Mouse (Mus musculus): ENCODE measurements around the gene Atp2a2. TPM values are rescaled to one million over a fixed set of nuclear protein-coding genes. Genes with fewer than 3 reads are reported as not detected.

Gene Atp2a2
- polyA plus RNA-seq, 1 experiment from 2014 or later, result 33.6 TPM

DNA sequence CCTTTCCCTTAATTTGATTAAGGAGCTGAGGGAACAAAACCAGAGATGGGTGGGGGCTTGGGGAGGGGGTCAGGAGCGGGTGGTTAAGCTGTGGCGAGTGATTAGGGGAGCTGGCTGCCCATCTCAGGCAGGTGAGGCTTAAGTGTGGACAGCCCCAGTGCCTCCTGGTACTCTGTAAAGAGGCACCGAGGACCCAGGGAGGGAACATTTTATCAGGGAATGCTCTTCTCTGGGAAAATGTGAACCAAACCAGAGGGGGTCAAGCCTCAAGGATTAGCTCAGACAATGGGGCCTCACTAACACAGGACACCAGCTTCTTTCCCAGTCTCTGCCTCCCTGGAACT is 19.1 kb upstream of the Atp2a2 start:
- Histone ChIP-seq H3K9me3 (ENCODE audit: low read length) (no peaks in the 10 kb centered on the region), H3K36me3 (ENCODE audit: insufficient read depth, low read length) (no peaks in the 10 kb centered on the region), H3K9ac (replicated peaks; ENCODE audit: low read length) (no peak overlapping the region), H3K27me3 (ENCODE audit: insufficient read depth, low read length) (no peaks in the 10 kb centered on the region), H3K4me2 (replicated peaks; ENCODE audit: low read depth, low read length) (no peak overlapping the region), H3K4me1 (ENCODE audit: insufficient read depth, low read length) (peaks cover 27% of the 10 kb centered on the region), H3K27ac (ENCODE audit: low read length) (no peak overlapping the region), H3K4me3 (ENCODE audit: low read length) (no peak overlapping the region)
- 59% methylated on average over 3 of the region's 3 CpGs for WGBS
- no peak for ATAC-seq (ENCODE audit: low FRiP score, low TSS enrichment)

DNA sequence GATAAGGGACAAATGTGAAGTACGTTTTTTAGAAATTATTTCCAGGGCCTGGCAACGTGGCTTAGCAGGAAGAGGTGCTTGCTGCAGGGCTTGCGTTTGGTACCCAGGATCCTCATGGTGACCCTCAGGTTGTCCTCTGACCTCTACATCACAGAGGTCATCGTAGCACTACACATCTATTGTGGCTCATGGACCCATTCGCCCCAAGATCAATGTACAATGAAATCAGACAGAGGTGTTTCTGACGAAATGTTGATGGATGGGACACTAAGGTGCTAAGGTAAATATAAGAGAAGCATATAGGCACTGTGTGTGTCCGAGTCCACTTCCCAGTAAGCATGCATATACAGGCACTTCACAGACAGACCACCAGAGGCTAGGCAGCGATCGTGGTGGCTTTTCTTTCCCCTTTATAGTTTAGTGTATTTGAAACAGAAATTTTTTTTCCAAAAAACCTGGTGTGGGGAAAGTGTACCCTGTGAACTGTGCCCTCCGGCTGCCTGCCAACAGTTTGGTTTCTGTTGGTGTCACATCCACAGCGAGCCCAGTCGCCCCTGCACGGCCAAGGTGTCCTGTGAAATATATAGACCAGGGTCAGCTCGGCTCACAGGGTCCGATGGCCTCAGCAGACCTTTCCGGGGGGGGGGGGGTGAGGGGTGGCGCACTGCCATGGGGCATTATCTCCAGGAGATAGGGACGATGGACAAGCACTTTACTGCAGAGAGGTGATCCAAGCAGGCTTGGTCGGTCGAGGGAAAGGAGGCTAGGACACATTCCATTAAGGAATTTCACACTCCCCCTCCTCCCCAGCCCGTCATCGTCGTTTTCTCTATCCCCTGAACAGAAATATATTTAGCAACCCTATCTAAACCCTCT is 18.5 kb upstream of the Atp2a2 start:
- Histone ChIP-seq H3K4me3 (ENCODE audit: low read length) (no peak overlapping the region), H3K9me3 (ENCODE audit: low read length) (no peaks in the 10 kb centered on the region), H3K27ac (ENCODE audit: low read length) (no peak overlapping the region), H3K27me3 (ENCODE audit: insufficient read depth, low read length) (no peaks in the 10 kb centered on the region), H3K9ac (replicated peaks; ENCODE audit: low read length) (no peak overlapping the region), H3K36me3 (ENCODE audit: insufficient read depth, low read length) (no peaks in the 10 kb centered on the region), H3K4me2 (replicated peaks; ENCODE audit: low read depth, low read length) (no peak overlapping the region), H3K4me1 (ENCODE audit: insufficient read depth, low read length) (peaks cover 27% of the 10 kb centered on the region)
- WGBS, result 42% methylated on average over 23 of the region's 23 CpGs
- ATAC-seq (ENCODE audit: low FRiP score, low TSS enrichment), result no peak

DNA sequence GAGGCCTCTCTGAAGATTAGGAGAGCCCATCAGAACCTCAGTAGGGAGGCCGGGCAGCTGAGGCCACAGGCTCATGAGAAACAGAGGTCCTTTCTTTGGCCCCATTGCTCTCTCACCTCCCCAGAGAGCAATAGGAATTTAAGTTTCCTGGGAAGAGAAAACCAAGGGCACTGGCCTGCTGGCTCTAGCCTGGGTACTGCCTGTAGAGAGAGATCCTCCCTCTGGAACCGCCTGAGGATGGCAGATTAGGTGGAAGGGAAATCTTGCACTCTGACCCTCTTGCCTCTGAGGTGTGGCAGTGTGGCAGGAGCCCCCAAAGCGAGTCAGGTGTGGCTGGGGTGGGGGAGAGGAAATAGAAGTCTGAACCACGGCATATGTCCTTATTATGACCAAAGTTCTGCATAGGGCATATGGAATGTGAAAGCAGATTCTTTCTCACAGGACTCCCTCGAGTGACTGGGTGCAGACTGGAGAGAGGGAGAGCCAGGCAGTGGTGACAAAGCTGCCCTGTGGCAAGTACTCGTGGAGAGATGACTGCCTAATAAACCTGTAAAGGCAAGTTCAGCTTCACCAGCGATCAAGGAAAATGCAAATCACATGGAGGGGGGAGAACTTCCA is 17.1 kb upstream of the Atp2a2 start:
- no peak for ATAC-seq (ENCODE audit: low FRiP score, low TSS enrichment)
- Histone ChIP-seq H3K9me3 (ENCODE audit: low read length) (no peaks in the 10 kb centered on the region), H3K36me3 (ENCODE audit: insufficient read depth, low read length) (no peaks in the 10 kb centered on the region), H3K4me3 (ENCODE audit: low read length) (no peak overlapping the region), H3K4me1 (ENCODE audit: insufficient read depth, low read length) (peaks cover 23% of the 10 kb centered on the region), H3K27me3 (ENCODE audit: insufficient read depth, low read length) (no peaks in the 10 kb centered on the region), H3K9ac (replicated peaks; ENCODE audit: low read length) (no peak overlapping the region), H3K4me2 (replicated peaks; ENCODE audit: low read depth, low read length) (no peak overlapping the region), H3K27ac (ENCODE audit: low read length) (no peak overlapping the region)
- 28% methylated on average over 7 of the region's 7 CpGs for WGBS

DNA sequence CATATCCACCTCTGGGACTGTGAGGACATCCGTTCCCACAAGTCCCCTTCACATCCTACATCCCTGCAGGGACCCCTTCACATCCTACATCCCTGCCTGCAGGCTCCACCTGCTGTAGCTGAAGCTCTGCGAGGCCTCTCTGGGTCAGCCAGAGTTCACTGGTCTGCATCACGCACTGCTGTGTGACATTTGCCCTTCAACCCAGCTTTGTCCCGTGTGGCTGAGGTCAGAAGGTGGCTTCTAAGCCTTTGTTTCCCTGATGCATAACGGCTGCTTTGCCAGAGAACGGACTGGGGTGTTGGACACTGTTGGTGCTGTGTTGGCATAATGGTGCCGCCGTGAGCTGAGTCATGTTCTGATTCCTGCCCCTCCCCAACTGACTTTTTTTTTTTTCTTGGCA is 16.2 kb upstream of the Atp2a2 start:
- Histone ChIP-seq H3K27ac (ENCODE audit: low read length) (no peak overlapping the region), H3K4me1 (ENCODE audit: insufficient read depth, low read length) (peaks cover 30% of the 10 kb centered on the region), H3K36me3 (ENCODE audit: insufficient read depth, low read length) (no peaks in the 10 kb centered on the region), H3K9ac (replicated peaks; ENCODE audit: low read length) (no peak overlapping the region), H3K4me2 (replicated peaks; ENCODE audit: low read depth, low read length) (no peak overlapping the region), H3K4me3 (ENCODE audit: low read length) (no peak overlapping the region), H3K9me3 (ENCODE audit: low read length) (no peaks in the 10 kb centered on the region), H3K27me3 (ENCODE audit: insufficient read depth, low read length) (no peaks in the 10 kb centered on the region)
- ATAC-seq (ENCODE audit: low FRiP score, low TSS enrichment), result no peak
- WGBS, result 31% methylated on average over 8 of the region's 8 CpGs

DNA sequence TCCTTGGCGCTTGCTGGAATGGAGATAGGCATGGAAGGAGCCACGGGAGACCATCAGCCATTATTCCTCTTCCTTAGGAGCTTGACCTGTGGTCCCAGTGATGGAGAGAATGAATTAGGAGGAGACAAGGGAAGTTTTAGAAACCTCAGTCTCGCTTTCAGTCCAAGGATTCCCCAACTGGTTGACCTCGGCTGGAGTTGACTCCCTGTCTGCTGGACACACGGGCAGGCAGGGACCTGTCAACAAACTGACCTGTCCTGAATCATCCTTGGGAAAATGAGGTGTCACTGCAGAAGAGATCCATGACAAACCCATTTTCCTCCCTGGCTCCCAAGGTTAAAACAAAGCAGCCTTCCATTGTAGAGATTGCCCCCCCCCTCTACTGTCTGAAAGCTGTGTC is 14.9 kb upstream of the Atp2a2 start:
- Histone ChIP-seq H3K27me3 (ENCODE audit: insufficient read depth, low read length) (no peaks in the 10 kb centered on the region), H3K27ac (ENCODE audit: low read length) (no peak overlapping the region), H3K9ac (replicated peaks; ENCODE audit: low read length) (no peak overlapping the region), H3K4me1 (ENCODE audit: insufficient read depth, low read length) (peaks cover 33% of the 10 kb centered on the region), H3K4me3 (ENCODE audit: low read length) (no peak overlapping the region), H3K4me2 (replicated peaks; ENCODE audit: low read depth, low read length) (no peak overlapping the region), H3K36me3 (ENCODE audit: insufficient read depth, low read length) (no peaks in the 10 kb centered on the region), H3K9me3 (ENCODE audit: low read length) (no peaks in the 10 kb centered on the region)
- no peak for ATAC-seq (ENCODE audit: low FRiP score, low TSS enrichment)
- 78% methylated on average over 5 of the region's 5 CpGs for WGBS

DNA sequence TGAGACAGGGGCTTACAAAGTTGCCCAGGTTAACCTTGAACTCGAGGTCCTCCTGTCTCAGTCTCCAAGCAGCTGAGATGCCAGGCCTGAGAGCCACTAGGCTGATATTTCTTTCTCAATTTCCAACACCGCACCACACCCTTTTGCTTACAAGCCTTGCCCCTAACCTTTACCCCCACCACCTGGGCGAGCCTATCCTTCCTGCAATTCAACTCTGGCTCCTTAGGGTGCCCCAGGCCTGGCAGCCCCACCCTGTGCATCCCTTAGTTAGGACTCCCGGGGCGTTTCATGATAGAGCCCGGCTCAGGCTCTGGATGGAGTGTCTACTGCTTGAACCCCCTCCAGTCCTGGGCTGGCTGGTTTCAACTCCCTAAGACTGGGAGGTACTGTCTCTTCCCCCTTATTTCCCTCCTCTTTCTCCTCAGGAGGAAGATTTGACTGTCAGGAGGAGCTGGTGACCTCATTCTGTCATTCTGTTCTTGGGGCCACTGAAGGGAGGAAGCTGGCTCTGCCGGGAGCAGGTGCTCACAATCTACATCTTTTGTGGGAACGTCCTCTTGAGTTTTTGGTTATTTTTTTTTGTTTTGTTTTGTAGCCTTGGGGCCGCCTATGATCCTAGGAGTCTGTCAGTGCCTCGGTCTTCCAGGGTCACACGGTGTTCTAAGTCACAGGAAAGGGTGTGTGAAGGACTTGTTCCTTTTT is 14.2 kb upstream of the Atp2a2 start:
- Histone ChIP-seq H3K9ac (replicated peaks; ENCODE audit: low read length) (no peak overlapping the region), H3K36me3 (ENCODE audit: insufficient read depth, low read length) (no peaks in the 10 kb centered on the region), H3K9me3 (ENCODE audit: low read length) (no peaks in the 10 kb centered on the region), H3K4me1 (ENCODE audit: insufficient read depth, low read length) (peaks cover 40% of the 10 kb centered on the region), H3K4me3 (ENCODE audit: low read length) (no peak overlapping the region), H3K27me3 (ENCODE audit: insufficient read depth, low read length) (no peaks in the 10 kb centered on the region), H3K27ac (ENCODE audit: low read length) (no peak overlapping the region), H3K4me2 (replicated peaks; ENCODE audit: low read depth, low read length) (no peak overlapping the region)
- WGBS, result 73% methylated on average over 11 of the region's 11 CpGs
- ATAC-seq (ENCODE audit: low FRiP score, low TSS enrichment), result no peak

DNA sequence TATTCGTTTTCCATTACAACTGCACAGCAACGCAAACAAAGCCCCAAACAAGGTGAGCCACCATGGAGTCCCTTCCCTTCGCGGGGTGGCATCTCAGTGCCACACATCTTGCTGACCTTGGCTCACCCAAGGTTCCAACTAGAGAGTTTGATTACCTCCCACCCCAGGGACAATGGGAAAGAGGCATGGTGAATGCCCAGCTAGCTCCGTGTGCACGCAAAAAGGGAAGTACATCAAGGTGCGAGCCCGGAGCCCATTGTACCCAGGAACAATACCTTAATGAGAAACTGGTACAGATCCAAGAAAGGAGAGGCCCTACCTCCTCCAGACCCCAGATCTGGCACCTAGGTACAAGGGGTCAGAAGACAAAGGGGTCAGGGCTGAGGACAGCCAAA is 12.1 kb upstream of the Atp2a2 start:
- Histone ChIP-seq H3K27ac (ENCODE audit: low read length) (no peak overlapping the region), H3K4me3 (ENCODE audit: low read length) (no peak overlapping the region), H3K36me3 (ENCODE audit: insufficient read depth, low read length) (no peaks in the 10 kb centered on the region), H3K4me2 (replicated peaks; ENCODE audit: low read depth, low read length) (peak overlapping the region; percentile 20; the same call in 1 of the 2 replicates), H3K9ac (replicated peaks; ENCODE audit: low read length) (no peak overlapping the region), H3K9me3 (ENCODE audit: low read length) (no peaks in the 10 kb centered on the region), H3K4me1 (ENCODE audit: insufficient read depth, low read length) (peaks cover 47% of the 10 kb centered on the region), H3K27me3 (ENCODE audit: insufficient read depth, low read length) (no peaks in the 10 kb centered on the region)
- WGBS, result 43% methylated on average over 8 of the region's 8 CpGs
- ATAC-seq (ENCODE audit: low FRiP score, low TSS enrichment), result no peak

DNA sequence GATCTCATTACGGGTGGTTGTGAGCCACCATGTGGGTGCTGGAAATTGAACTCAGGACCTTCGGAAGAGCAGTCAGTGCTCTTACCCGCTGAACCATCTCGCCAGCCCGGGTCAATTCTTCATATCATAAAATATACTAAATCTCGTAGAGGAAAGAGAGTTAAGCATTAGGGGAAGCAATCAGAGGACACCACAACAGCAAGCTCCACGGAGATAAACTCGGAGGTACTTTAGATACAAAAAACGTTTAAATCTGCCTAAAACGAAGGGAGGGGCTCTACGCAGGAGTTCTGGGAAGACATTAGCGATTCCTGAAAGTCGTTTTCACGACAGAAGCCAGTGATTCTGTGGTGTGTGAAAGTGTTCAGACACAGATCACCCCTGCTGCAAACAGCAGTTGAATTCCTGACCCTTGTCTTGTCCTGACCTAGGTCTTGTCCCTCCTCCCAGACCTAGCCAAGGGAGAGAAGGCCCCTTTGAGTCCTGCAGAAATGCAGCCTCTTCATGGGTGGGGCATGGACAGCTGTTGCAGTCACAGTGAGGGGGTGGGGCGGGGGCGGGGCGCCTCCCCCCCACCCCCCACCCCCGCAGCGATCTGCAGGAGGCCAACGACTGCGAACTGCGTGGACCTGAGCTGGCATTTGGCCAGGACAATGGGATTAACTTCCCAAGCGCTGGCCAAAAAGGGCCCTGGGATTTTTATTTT is 11.5 kb upstream of the Atp2a2 start:
- Histone ChIP-seq H3K9me3 (ENCODE audit: low read length) (no peaks in the 10 kb centered on the region), H3K4me2 (replicated peaks; ENCODE audit: low read depth, low read length) (peak overlapping the region; percentile 20; the same call in 1 of the 2 replicates), H3K27me3 (ENCODE audit: insufficient read depth, low read length) (no peaks in the 10 kb centered on the region), H3K36me3 (ENCODE audit: insufficient read depth, low read length) (no peaks in the 10 kb centered on the region), H3K4me1 (ENCODE audit: insufficient read depth, low read length) (peaks cover 41% of the 10 kb centered on the region), H3K27ac (ENCODE audit: low read length) (no peak overlapping the region), H3K9ac (replicated peaks; ENCODE audit: low read length) (no peak overlapping the region), H3K4me3 (ENCODE audit: low read length) (no peak overlapping the region)
- ATAC-seq (ENCODE audit: low FRiP score, low TSS enrichment), result no peak
- 48% methylated on average over 20 of the region's 23 CpGs for WGBS

DNA sequence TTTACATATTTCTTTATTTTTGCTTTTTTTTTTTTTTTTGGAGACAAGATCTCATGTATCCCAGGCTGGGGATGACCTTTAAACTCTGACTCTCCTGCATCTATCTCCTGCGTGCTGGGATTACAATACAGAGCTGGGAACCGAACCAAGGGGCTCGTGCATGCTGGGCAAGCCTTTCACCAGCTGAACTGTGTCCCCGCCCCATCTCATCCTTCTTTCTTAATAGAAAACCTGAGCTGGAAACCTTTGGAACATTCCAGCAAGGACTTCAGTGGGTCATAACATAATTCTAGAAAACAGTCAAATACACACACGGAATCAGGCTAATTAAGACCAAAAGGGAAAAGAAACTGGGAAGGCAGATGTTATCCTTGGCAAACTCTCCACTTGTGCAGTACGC is 10.0 kb upstream of the Atp2a2 start:
- Histone ChIP-seq H3K9ac (replicated peaks; ENCODE audit: low read length) (no peak overlapping the region), H3K9me3 (ENCODE audit: low read length) (no peaks in the 10 kb centered on the region), H3K4me1 (ENCODE audit: insufficient read depth, low read length) (peaks cover 35% of the 10 kb centered on the region), H3K27me3 (ENCODE audit: insufficient read depth, low read length) (no peaks in the 10 kb centered on the region), H3K4me2 (replicated peaks; ENCODE audit: low read depth, low read length) (no peak overlapping the region), H3K4me3 (ENCODE audit: low read length) (no peak overlapping the region), H3K36me3 (ENCODE audit: insufficient read depth, low read length) (no peaks in the 10 kb centered on the region), H3K27ac (ENCODE audit: low read length) (no peak overlapping the region)
- ATAC-seq (ENCODE audit: low FRiP score, low TSS enrichment), result no peak
- WGBS, result 63% methylated on average over 6 of the region's 6 CpGs
